Mouse (Mus musculus) cerebellum, adult 2 months (tissue): ENCODE data around the gene Irf4. TPM values are rescaled to one million over a fixed set of nuclear protein-coding genes. Genes with fewer than 3 reads are reported as not detected.

ENCODE experiments used
- DNase-seq, 2 experiments: peaks; one replicate each; pipeline ENCODE4 v3.0.0; 2021
- H3K27ac ChIP-seq: fragments of 200-500 bp; 2 replicates; pipeline ENCODE4 v1.5.1; 2012; ENCODE audit warnings: low read length, control low read depth, inconsistent platforms; ENCODE audit not compliant: insufficient read depth
- H3K27me3 ChIP-seq: fragments of 200-500 bp; 2 replicates; pipeline ENCODE4 v1.6.1; 2012; ENCODE audit warnings: inconsistent platforms, mild to moderate bottlenecking, low read length, moderate library complexity; ENCODE audit not compliant: control insufficient read depth, insufficient read depth
- H3K4me1 ChIP-seq: fragments of 200-500 bp; 2 replicates; pipeline ENCODE4 v1.6.1; 2011; ENCODE audit warnings: low read length; ENCODE audit not compliant: control insufficient read depth, insufficient read depth
- H3K4me3 ChIP-seq: fragments of 200-500 bp; replicated peaks from 2 replicates; pipeline ENCODE3; 2011; ENCODE audit warnings: mild to moderate bottlenecking, low read depth, low read length, control low read depth; ENCODE audit not compliant: insufficient read depth
- CTCF ChIP-seq: fragments of 200-500 bp; IDR thresholded peaks from 2 replicates; pipeline ENCODE4 v1.5.1; 2011; ENCODE audit warnings: low read depth, mild to moderate bottlenecking, control low read depth, low read length, moderate library complexity, borderline replicate concordance; ENCODE audit not compliant: insufficient read depth
- POLR2A ChIP-seq: fragments of 200-500 bp; IDR thresholded peaks from 2 replicates; pipeline ENCODE4 v1.6.1; 2011; ENCODE audit warnings: low read length, control low read depth, borderline replicate concordance; ENCODE audit not compliant: insufficient read depth
- whole genome bisulfite sequencing: fragments of 180-500 bp; shearing (Covaris S2); methylation state at CpG from one replicate; pipeline ENCODE4 v1.1.7; 2018; 5-methylcytosine and 5-hydroxymethylcytosine counted together
- polyA plus RNA-seq: library from polyadenylated mRNA; depleted of rRNA; stranded (reverse); fragments of >200 nt; gene quantifications from 2 replicates; pipeline ENCODE4 v1.2.3, GENCODE M21; 2012

Gene Irf4
- polyA plus RNA-seq, 1 experiment: 0.15 TPM

- WGBS: 3% methylated on average over 33 of the region's 33 CpGs
- DNase-seq: no peak
- no peaks in the 10 kb centered on the region; the same call in 1 of the 2 replicates for H3K27me3 ChIP-seq
Measured at GRCm38 (mm10) chr13:30750461-30751303, 1.7 kb downstream of the Irf4 start.

GRCm38 (mm10) chr13:30751304-30751580 lies 2.2 kb downstream of the Irf4 start:
- no peaks in the 10 kb centered on the region; the same call in 1 of the 2 replicates for H3K27me3 ChIP-seq
- 33% methylated on average over 6 of the region's 6 CpGs for WGBS
- H3K4me1 ChIP-seq: no peaks in the 10 kb centered on the region
- H3K27ac ChIP-seq: no peak overlapping the region
- H3K4me3 ChIP-seq: no peak overlapping the region
- DNase-seq: no peak
- TF ChIP-seq POLR2A (no peak), CTCF (no peak)

More at GRCm38 (mm10) chr13:30750461-30751303, 1.7 kb downstream of the Irf4 start:
- no peak for TF ChIP-seq POLR2A
- no peak for TF ChIP-seq CTCF
- Histone ChIP-seq H3K27ac (no peak overlapping the region), H3K4me3 (no peak overlapping the region), H3K4me1 (no peaks in the 10 kb centered on the region)

- DNase-seq: no peak
- no peaks in the 10 kb centered on the region for H3K4me1 ChIP-seq
- no peak overlapping the region for H3K4me3 ChIP-seq
- WGBS: 79% methylated on average over 4 of the region's 4 CpGs
- no peaks in the 10 kb centered on the region; the same call in 1 of the 2 replicates for H3K27me3 ChIP-seq
- TF ChIP-seq CTCF (no peak), POLR2A (no peak)
- H3K27ac ChIP-seq: no peak overlapping the region
Measured at GRCm38 (mm10) chr13:30752581-30753187, 3.7 kb downstream of the Irf4 start.

DNA sequence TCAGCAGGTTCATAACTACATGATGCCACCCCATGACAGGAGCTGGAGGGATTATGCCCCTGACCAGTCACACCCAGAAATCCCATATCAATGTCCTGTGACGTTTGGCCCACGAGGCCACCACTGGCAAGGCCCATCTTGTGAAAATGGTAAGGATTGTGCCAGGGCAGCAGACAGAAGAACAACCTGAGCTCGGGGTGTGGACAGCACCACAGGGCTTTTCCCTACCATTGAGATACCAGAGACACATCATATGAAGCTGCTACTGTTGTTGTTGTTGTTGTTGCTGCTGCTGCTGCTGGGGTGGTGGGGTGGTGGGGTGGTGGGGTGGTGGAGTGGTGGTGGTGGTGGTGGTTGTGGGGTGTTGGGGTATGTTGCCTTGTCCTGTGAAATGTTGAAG lies 4.4 kb downstream of the Irf4 start:
- TF ChIP-seq CTCF (no peak), POLR2A (no peak)
- Histone ChIP-seq H3K27ac (no peak overlapping the region), H3K27me3 (no peaks in the 10 kb centered on the region; the same call in 1 of the 2 replicates), H3K4me1 (no peaks in the 10 kb centered on the region), H3K4me3 (no peak overlapping the region)
- DNase-seq: no peak
- WGBS: 70% methylated on average over 3 of the region's 3 CpGs

DNA sequence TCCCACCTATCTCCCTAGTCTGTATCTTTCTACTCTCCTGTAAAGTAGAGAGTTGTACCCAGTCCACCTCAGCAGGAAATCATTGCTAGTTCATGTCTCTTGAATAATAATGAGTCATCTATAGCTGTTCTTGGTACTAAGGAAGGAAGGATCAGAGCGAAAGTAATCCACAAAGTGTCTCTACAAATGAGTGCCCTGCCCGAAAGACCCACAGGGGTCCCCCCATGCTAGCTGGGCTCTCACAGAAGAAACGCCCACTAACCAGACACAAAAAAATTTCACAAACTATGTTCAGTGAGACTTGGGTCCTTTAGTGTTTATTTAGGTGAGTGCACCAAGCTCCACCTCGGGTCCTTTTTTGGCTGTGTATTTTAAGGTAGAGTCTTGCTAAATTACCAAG lies 5.0 kb downstream of the Irf4 start:
- 78% methylated on average over 4 of the region's 4 CpGs for WGBS
- Histone ChIP-seq H3K4me3 (no peak overlapping the region), H3K27me3 (no peaks in the 10 kb centered on the region; the same call in 1 of the 2 replicates), H3K27ac (no peak overlapping the region), H3K4me1 (no peaks in the 10 kb centered on the region)
- TF ChIP-seq POLR2A (no peak), CTCF (no peak)
- DNase-seq: no peak

DNA sequence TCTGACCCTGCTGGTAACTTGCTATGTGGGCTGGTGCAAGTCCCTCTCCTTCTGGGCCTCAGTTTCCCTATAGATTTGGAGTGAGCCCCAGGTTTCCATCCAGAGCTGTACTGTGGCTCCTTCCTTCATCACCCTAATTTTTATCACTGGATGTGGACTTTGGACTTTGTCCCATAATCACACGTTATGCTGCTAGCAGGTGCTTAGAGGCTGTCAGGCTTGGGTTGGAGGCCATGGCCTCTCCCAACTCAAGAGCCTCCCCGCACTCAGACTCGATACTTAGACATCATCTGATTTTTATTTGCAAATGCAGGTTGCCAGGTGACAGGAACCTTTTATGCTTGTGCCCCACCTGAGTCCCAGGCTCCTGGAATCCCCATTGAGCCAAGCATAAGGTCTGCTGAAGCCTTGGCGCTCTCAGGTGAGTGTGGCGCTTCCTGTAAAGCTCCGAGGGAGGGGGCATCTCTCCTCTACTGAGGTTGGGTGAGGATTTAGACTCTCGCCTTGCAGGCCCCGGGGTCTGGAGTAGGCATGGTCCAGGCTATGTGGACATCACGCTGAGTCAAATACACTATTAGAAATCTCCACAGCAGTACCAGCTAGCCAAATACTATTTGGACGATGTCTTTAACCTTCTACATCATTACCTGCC lies 5.9 kb downstream of the Irf4 start:
- DNase-seq: no peak
- Histone ChIP-seq H3K27me3 (no peaks in the 10 kb centered on the region; the same call in 1 of the 2 replicates), H3K4me3 (no peak overlapping the region), H3K4me1 (no peaks in the 10 kb centered on the region), H3K27ac (no peak overlapping the region)
- WGBS: 85% methylated on average over 10 of the region's 10 CpGs
- no peak for TF ChIP-seq CTCF
- TF ChIP-seq POLR2A: no peak

DNA sequence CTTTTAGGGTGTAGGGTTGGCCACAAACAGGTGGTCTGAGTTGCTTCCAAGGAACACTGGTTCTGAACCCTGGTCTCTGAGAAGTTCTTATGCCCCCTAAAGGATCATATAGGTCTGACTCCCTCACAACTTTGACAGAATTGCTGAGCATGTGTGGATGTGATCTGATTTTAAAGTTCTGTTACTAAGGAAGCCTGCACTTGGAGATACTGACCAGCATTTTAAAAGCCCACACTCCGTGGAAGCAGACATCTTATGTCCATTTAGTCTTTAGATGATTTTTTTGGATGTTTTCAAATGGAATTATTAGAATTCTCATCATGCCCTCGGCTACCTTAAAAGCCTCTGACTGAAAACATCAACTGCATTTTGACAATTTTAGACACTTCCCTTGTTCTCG lies 6.6 kb downstream of the Irf4 start:
- Histone ChIP-seq H3K27me3 (no peaks in the 10 kb centered on the region; the same call in 1 of the 2 replicates), H3K27ac (no peak overlapping the region), H3K4me3 (no peak overlapping the region), H3K4me1 (no peaks in the 10 kb centered on the region)
- 77% methylated on average over 3 of the region's 3 CpGs for WGBS
- no peak for DNase-seq
- TF ChIP-seq CTCF (no peak), POLR2A (no peak)
